Mouse (Mus musculus): ENCODE data around the gene Armh3. TPM values are rescaled to one million over a fixed set of nuclear protein-coding genes. Genes with fewer than 3 reads are reported as not detected.
A peak's percentile ranks its signal among the peaks of the same experiment; 100 is the strongest.
"Not testable (repeated sequence)": the region's sequence is repeated elsewhere in the genome, so short reads cannot be mapped to it uniquely, and the experiment has no call there.

The Armh3 gene
- polyA plus RNA-seq, 1 experiment from 2014 or later: 19.4 TPM

GRCm38 (mm10) chr19:45815170-45815569 lies 183.1 kb downstream of the Armh3 start:
- no peaks in the 10 kb centered on the region for H3K9me3 ChIP-seq
- H3K4me1 ChIP-seq (replicated peaks): peaks cover 55% of the 10 kb centered on the region
- H3K4me3 ChIP-seq: peak overlapping the region; percentile 61
- peak overlapping the region; percentile 73 for H3K27ac ChIP-seq
- no peak for DNase-seq (ENCODE audit: low spot score)
- 0 out of 2 replicates have a peak, but pooled peaks cover 8% of the 10 kb centered on the region for H3K36me3 ChIP-seq
- H3K27me3 ChIP-seq (ENCODE audit: insufficient read depth, poor library complexity, severe bottlenecking): peaks cover 53% of the 10 kb centered on the region
- WGBS: 63% methylated on average over 10 of the region's 10 CpGs

GRCm38 (mm10) chr19:45813801-45814200 lies 184.5 kb downstream of the Armh3 start:
- peaks cover 53% of the 10 kb centered on the region for H3K27me3 ChIP-seq (ENCODE audit: insufficient read depth, poor library complexity, severe bottlenecking)
- no peak overlapping the region for H3K27ac ChIP-seq
- 0 out of 2 replicates have a peak, but pooled peaks cover 6% of the 10 kb centered on the region for H3K36me3 ChIP-seq
- 10% methylated on average over 12 of the region's 12 CpGs for WGBS
- no peaks in the 10 kb centered on the region for H3K9me3 ChIP-seq
- H3K4me1 ChIP-seq (replicated peaks): peaks cover 55% of the 10 kb centered on the region
- peak; percentile 70 for DNase-seq (ENCODE audit: low spot score)
- no peak overlapping the region for H3K4me3 ChIP-seq

GRCm38 (mm10) chr19:45813263-45813662 lies 185.0 kb downstream of the Armh3 start:
- Histone ChIP-seq H3K36me3 (0 out of 2 replicates have a peak, but pooled peaks cover under 1% of the 10 kb centered on the region), H3K4me3 (no peak overlapping the region), H3K27me3 (ENCODE audit: insufficient read depth, poor library complexity, severe bottlenecking) (peaks cover 53% of the 10 kb centered on the region), H3K4me1 (replicated peaks) (peaks cover 55% of the 10 kb centered on the region), H3K27ac (no peak overlapping the region), H3K9me3 (no peaks in the 10 kb centered on the region)
- 7% methylated on average over 11 of the region's 11 CpGs for WGBS
- DNase-seq (ENCODE audit: low spot score): peak; percentile 83

GRCm38 (mm10) chr19:45812673-45813252 lies 185.5 kb downstream of the Armh3 start:
- no peak for DNase-seq (ENCODE audit: low spot score)
- WGBS: 18% methylated on average over 8 of the region's 8 CpGs

GRCm38 (mm10) chr19:45812115-45812514 lies 186.2 kb downstream of the Armh3 start:
- H3K36me3 ChIP-seq: no peaks in the 10 kb centered on the region
- H3K9me3 ChIP-seq: no peaks in the 10 kb centered on the region
- 2% methylated on average over 16 of the region's 16 CpGs for WGBS
- H3K27me3 ChIP-seq (ENCODE audit: insufficient read depth, poor library complexity, severe bottlenecking): peaks cover 45% of the 10 kb centered on the region
- DNase-seq (ENCODE audit: low spot score): peak; percentile 51
- peak overlapping the region; percentile 47 for H3K4me3 ChIP-seq
- peak overlapping the region; percentile 12; the same call in 1 of the 2 replicates for H3K27ac ChIP-seq
- H3K4me1 ChIP-seq (replicated peaks): peaks cover 51% of the 10 kb centered on the region

More at GRCm38 (mm10) chr19:45812673-45813252, 185.5 kb downstream of the Armh3 start:
- Histone ChIP-seq H3K27ac (no peak overlapping the region), H3K9me3 (no peaks in the 10 kb centered on the region), H3K4me3 (peak overlapping the region; percentile 47), H3K27me3 (ENCODE audit: insufficient read depth, poor library complexity, severe bottlenecking) (peaks cover 51% of the 10 kb centered on the region), H3K36me3 (no peaks in the 10 kb centered on the region), H3K4me1 (replicated peaks) (peaks cover 55% of the 10 kb centered on the region)

- DNase-seq (ENCODE audit: low spot score): no peak
- 66% methylated on average over 12 of the region's 12 CpGs for WGBS
- Histone ChIP-seq H3K36me3 (no peaks in the 10 kb centered on the region), H3K27ac (no peak overlapping the region), H3K9me3 (no peaks in the 10 kb centered on the region), H3K27me3 (ENCODE audit: insufficient read depth, poor library complexity, severe bottlenecking) (peaks cover 38% of the 10 kb centered on the region), H3K4me3 (no peak overlapping the region), H3K4me1 (replicated peaks) (peaks cover 41% of the 10 kb centered on the region)
Measured at GRCm38 (mm10) chr19:45811028-45811674, 187.1 kb downstream of the Armh3 start.

GRCm38 (mm10) chr19:45807732-45808131 lies 190.6 kb downstream of the Armh3 start:
- H3K27me3 ChIP-seq (ENCODE audit: insufficient read depth, poor library complexity, severe bottlenecking): peaks cover 21% of the 10 kb centered on the region
- no peak for DNase-seq (ENCODE audit: low spot score)
- no peaks in the 10 kb centered on the region for H3K9me3 ChIP-seq
- no peak overlapping the region for H3K4me3 ChIP-seq
- 91% methylated on average over 4 of the region's 4 CpGs for WGBS
- no peaks in the 10 kb centered on the region for H3K36me3 ChIP-seq
- no peak overlapping the region for H3K27ac ChIP-seq
- H3K4me1 ChIP-seq (replicated peaks): peaks cover 37% of the 10 kb centered on the region

- H3K27ac ChIP-seq; H3K36me3 ChIP-seq; H3K27me3 ChIP-seq (ENCODE audit: insufficient read depth, poor library complexity, severe bottlenecking); DNase-seq (ENCODE audit: low spot score); H3K4me3 ChIP-seq; H3K9me3 ChIP-seq: not testable (repeated sequence)
- H3K4me1 ChIP-seq (replicated peaks): peaks cover 20% of the 10 kb centered on the region
- WGBS: 92% methylated on average over 6 of the region's 6 CpGs
Measured at GRCm38 (mm10) chr19:45805817-45806216, 192.5 kb downstream of the Armh3 start.

GRCm38 (mm10) chr19:45804593-45805368 lies 193.5 kb downstream of the Armh3 start:
- Histone ChIP-seq H3K27ac (peak overlapping the region; percentile 16; the same call in 1 of the 2 replicates), H3K36me3 (no peaks in the 10 kb centered on the region), H3K27me3 (ENCODE audit: insufficient read depth, poor library complexity, severe bottlenecking) (peaks cover 4% of the 10 kb centered on the region), H3K4me1 (replicated peaks) (peaks cover 20% of the 10 kb centered on the region), H3K4me3 (no peak overlapping the region), H3K9me3 (no peaks in the 10 kb centered on the region)
- DNase-seq (ENCODE audit: low spot score): peak; percentile 47
- WGBS: 27% methylated on average over 12 of the region's 12 CpGs

GRCm38 (mm10) chr19:45803408-45803807 lies 194.9 kb downstream of the Armh3 start:
- Histone ChIP-seq H3K9me3 (no peaks in the 10 kb centered on the region), H3K4me1 (replicated peaks) (peaks cover 20% of the 10 kb centered on the region), H3K27me3 (ENCODE audit: insufficient read depth, poor library complexity, severe bottlenecking) (peaks cover 4% of the 10 kb centered on the region), H3K27ac (no peak overlapping the region), H3K4me3 (no peak overlapping the region), H3K36me3 (no peaks in the 10 kb centered on the region)
- DNase-seq (ENCODE audit: low spot score): no peak
- 33% methylated on average over 4 of the region's 4 CpGs for WGBS

- no peak for DNase-seq (ENCODE audit: low spot score)
- WGBS: 72% methylated on average over 4 of the region's 4 CpGs
- H3K27me3 ChIP-seq (ENCODE audit: insufficient read depth, poor library complexity, severe bottlenecking): peaks cover 4% of the 10 kb centered on the region
- H3K27ac ChIP-seq: no peak overlapping the region
- H3K4me1 ChIP-seq (replicated peaks): peaks cover 20% of the 10 kb centered on the region
- H3K36me3 ChIP-seq: no peaks in the 10 kb centered on the region
- no peak overlapping the region for H3K4me3 ChIP-seq
- no peaks in the 10 kb centered on the region for H3K9me3 ChIP-seq
Measured at GRCm38 (mm10) chr19:45802702-45803101, 195.6 kb downstream of the Armh3 start.

- 77% methylated on average over 15 of the region's 15 CpGs for WGBS
- DNase-seq (ENCODE audit: low spot score): no peak
- Histone ChIP-seq H3K9me3 (no peaks in the 10 kb centered on the region), H3K36me3 (no peaks in the 10 kb centered on the region), H3K27ac (no peak overlapping the region), H3K4me3 (no peak overlapping the region), H3K4me1 (replicated peaks) (peaks cover 12% of the 10 kb centered on the region), H3K27me3 (ENCODE audit: insufficient read depth, poor library complexity, severe bottlenecking) (no peaks in the 10 kb centered on the region; the same call in 1 of the 2 replicates)
Measured at GRCm38 (mm10) chr19:45796879-45797278, 201.4 kb downstream of the Armh3 start.

All from hindbrain, embryonic 10.5 days (tissue).